Mouse (Mus musculus): ENCODE results near the gene Adk.

DNA sequence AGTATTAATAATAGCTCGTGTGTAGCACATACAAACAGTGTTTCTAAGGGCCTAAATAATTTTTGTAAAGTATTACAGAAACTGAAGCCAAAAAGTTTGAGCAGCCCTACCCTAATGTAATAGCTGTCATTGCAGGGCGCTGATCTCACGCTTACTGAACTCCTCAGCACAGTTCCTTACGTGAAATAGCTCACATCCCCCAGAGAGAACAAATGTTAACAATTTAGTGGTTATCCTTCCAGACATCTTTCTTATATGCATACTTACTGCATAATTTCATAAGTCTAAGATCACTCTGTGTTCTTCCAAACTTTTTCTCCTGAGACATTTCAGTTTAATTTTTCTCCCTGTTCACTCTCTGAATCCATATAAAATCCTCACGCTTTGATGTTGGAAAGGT is 354.6 kb downstream of the Adk start:
- TF ChIP-seq POLR2A (IDR thresholded peaks at IDR 0.05; ENCODE audit: borderline replicate concordance, low read depth, low read length) (no peak), CTCF (IDR thresholded peaks at IDR 0.05; ENCODE audit: low read depth, low read length) (no peak)

Measured in bone marrow macrophage, adult 2 months (primary cell).